Mouse (Mus musculus): Measurements from ENCODE around the gene Zfp217. TPM values are rescaled to one million over a fixed set of nuclear protein-coding genes. Genes with fewer than 3 reads are reported as not detected.

Zfp217 gene
- total and polyA plus RNA-seq, 3 experiments: 5.2 to 9.4 (median 8.9) TPM

- H3K4me3 ChIP-seq: no peak overlapping the region
- TF ChIP-seq EP300 (IDR thresholded peaks at IDR 0.05; ENCODE audit: insufficient read depth, low read depth, low read length) (no peak), POLR2A (IDR thresholded peaks at IDR 0.05; ENCODE audit: insufficient read depth, low read depth, low read length) (no peak), CTCF (IDR thresholded peaks at IDR 0.05) (no peak)
- H3K79me2 ChIP-seq (replicated peaks; ENCODE audit: control insufficient read depth, insufficient read depth, low read length): no peaks in the 10 kb centered on the region
- H3K9ac ChIP-seq (ENCODE audit: low read depth, low read length): no peak overlapping the region
- no peak overlapping the region for H3K27ac ChIP-seq
- intact Hi-C loops (cut with DNase I): loop anchor here (5.0 kb wide), 1 partner anchor 38 kb away; no protein-coding TSS in a partner anchor
- peaks cover 5% of the 10 kb centered on the region for H3K4me1 ChIP-seq (ENCODE audit: control insufficient read depth, insufficient read depth, low read length)
- no peaks in the 10 kb centered on the region; the same call in none of the 2 replicates for H3K36me3 ChIP-seq (ENCODE audit: control insufficient read depth, insufficient read depth, low read length)
- no peak for DNase-seq
- 94% methylated on average over 5 of the region's 5 CpGs for WGBS
- no peaks in the 10 kb centered on the region for H3K27me3 ChIP-seq (ENCODE audit: control insufficient read depth, insufficient read depth, low read length)
Observed at GRCm38 (mm10) chr2:170179317-170179716, 31.4 kb upstream of the Zfp217 start.

GRCm38 (mm10) chr2:170177323-170177722 is 29.4 kb upstream of the Zfp217 start:
- H3K79me2 ChIP-seq (replicated peaks; ENCODE audit: control insufficient read depth, insufficient read depth, low read length): no peaks in the 10 kb centered on the region
- DNase-seq: no peak
- H3K4me3 ChIP-seq: no peak overlapping the region
- H3K9ac ChIP-seq (ENCODE audit: low read depth, low read length): no peak overlapping the region
- intact Hi-C loops (cut with DNase I): loop anchor here (5.0 kb wide), 1 partner anchor 40 kb away; no protein-coding TSS in a partner anchor
- no peak overlapping the region; the same call in 1 of the 2 replicates for H3K27ac ChIP-seq
- peaks cover 10% of the 10 kb centered on the region for H3K4me1 ChIP-seq (ENCODE audit: control insufficient read depth, insufficient read depth, low read length)
- no peak for TF ChIP-seq EP300 (IDR thresholded peaks at IDR 0.05; ENCODE audit: insufficient read depth, low read depth, low read length)
- no peak for TF ChIP-seq POLR2A (IDR thresholded peaks at IDR 0.05; ENCODE audit: insufficient read depth, low read depth, low read length)
- TF ChIP-seq CTCF (IDR thresholded peaks at IDR 0.05): no peak
- H3K36me3 ChIP-seq (ENCODE audit: control insufficient read depth, insufficient read depth, low read length): peaks cover 2% of the 10 kb centered on the region
- no peaks in the 10 kb centered on the region for H3K27me3 ChIP-seq (ENCODE audit: control insufficient read depth, insufficient read depth, low read length)
- 23% methylated on average over 8 of the region's 8 CpGs for WGBS

GRCm38 (mm10) chr2:170176284-170176926 is 28.5 kb upstream of the Zfp217 start:
- DNase-seq: no peak
- Histone ChIP-seq H3K4me1 (ENCODE audit: control insufficient read depth, insufficient read depth, low read length) (peaks cover 10% of the 10 kb centered on the region), H3K27me3 (ENCODE audit: control insufficient read depth, insufficient read depth, low read length) (no peaks in the 10 kb centered on the region), H3K27ac (no peak overlapping the region), H3K4me3 (no peak overlapping the region), H3K9ac (ENCODE audit: low read depth, low read length) (no peak overlapping the region), H3K36me3 (ENCODE audit: control insufficient read depth, insufficient read depth, low read length) (peaks cover 2% of the 10 kb centered on the region), H3K79me2 (replicated peaks; ENCODE audit: control insufficient read depth, insufficient read depth, low read length) (no peaks in the 10 kb centered on the region)
- 49% methylated on average over 8 of the region's 8 CpGs for WGBS
- no peak for TF ChIP-seq CTCF (IDR thresholded peaks at IDR 0.05)
- TF ChIP-seq EP300 (IDR thresholded peaks at IDR 0.05; ENCODE audit: insufficient read depth, low read depth, low read length): no peak
- TF ChIP-seq POLR2A (IDR thresholded peaks at IDR 0.05; ENCODE audit: insufficient read depth, low read depth, low read length): no peak
- intact Hi-C loops (cut with DNase I): loop anchor here (5.0 kb wide), 1 partner anchor 41 kb away; no protein-coding TSS in a partner anchor

GRCm38 (mm10) chr2:170175661-170176150 is 27.8 kb upstream of the Zfp217 start:
- 66% methylated on average over 7 of the region's 7 CpGs for WGBS
- H3K27me3 ChIP-seq (ENCODE audit: control insufficient read depth, insufficient read depth, low read length): no peaks in the 10 kb centered on the region
- H3K79me2 ChIP-seq (replicated peaks; ENCODE audit: control insufficient read depth, insufficient read depth, low read length): no peaks in the 10 kb centered on the region
- peaks cover 2% of the 10 kb centered on the region for H3K36me3 ChIP-seq (ENCODE audit: control insufficient read depth, insufficient read depth, low read length)
- intact Hi-C loops (cut with DNase I): loop anchor here (5.0 kb wide), 1 partner anchor 42 kb away; no protein-coding TSS in a partner anchor
- H3K4me3 ChIP-seq: no peak overlapping the region
- no peak for DNase-seq
- no peak for TF ChIP-seq CTCF (IDR thresholded peaks at IDR 0.05)
- no peak for TF ChIP-seq POLR2A (IDR thresholded peaks at IDR 0.05; ENCODE audit: insufficient read depth, low read depth, low read length)
- no peak for TF ChIP-seq EP300 (IDR thresholded peaks at IDR 0.05; ENCODE audit: insufficient read depth, low read depth, low read length)
- peaks cover 10% of the 10 kb centered on the region for H3K4me1 ChIP-seq (ENCODE audit: control insufficient read depth, insufficient read depth, low read length)
- no peak overlapping the region; the same call in 1 of the 2 replicates for H3K27ac ChIP-seq
- no peak overlapping the region for H3K9ac ChIP-seq (ENCODE audit: low read depth, low read length)

- intact Hi-C loops (cut with DNase I): loop anchor here (5.0 kb wide), 1 partner anchor 42 kb away; no protein-coding TSS in a partner anchor
Observed at GRCm38 (mm10) chr2:170175190-170175589, 27.3 kb upstream of the Zfp217 start.

GRCm38 (mm10) chr2:170169062-170169461 is 21.2 kb upstream of the Zfp217 start:
- no peak for TF ChIP-seq CTCF (IDR thresholded peaks at IDR 0.05)
- no peak for TF ChIP-seq EP300 (IDR thresholded peaks at IDR 0.05; ENCODE audit: insufficient read depth, low read depth, low read length)
- TF ChIP-seq POLR2A (IDR thresholded peaks at IDR 0.05; ENCODE audit: insufficient read depth, low read depth, low read length): no peak
- Histone ChIP-seq H3K79me2 (replicated peaks; ENCODE audit: control insufficient read depth, insufficient read depth, low read length) (no peaks in the 10 kb centered on the region), H3K36me3 (ENCODE audit: control insufficient read depth, insufficient read depth, low read length) (peaks cover 2% of the 10 kb centered on the region; the same call in 1 of the 2 replicates), H3K27me3 (ENCODE audit: control insufficient read depth, insufficient read depth, low read length) (no peaks in the 10 kb centered on the region), H3K4me1 (ENCODE audit: control insufficient read depth, insufficient read depth, low read length) (peaks cover 5% of the 10 kb centered on the region), H3K4me3 (no peak overlapping the region), H3K27ac (no peak overlapping the region), H3K9ac (ENCODE audit: low read depth, low read length) (no peak overlapping the region)
- intact Hi-C loops (cut with DNase I): no loop called here
- no peak for DNase-seq

More at GRCm38 (mm10) chr2:170175190-170175589, 27.3 kb upstream of the Zfp217 start:
- DNase-seq: no peak
- Histone ChIP-seq H3K9ac (ENCODE audit: low read depth, low read length) (no peak overlapping the region), H3K4me3 (no peak overlapping the region), H3K79me2 (replicated peaks; ENCODE audit: control insufficient read depth, insufficient read depth, low read length) (no peaks in the 10 kb centered on the region), H3K36me3 (ENCODE audit: control insufficient read depth, insufficient read depth, low read length) (peaks cover 2% of the 10 kb centered on the region), H3K27ac (no peak overlapping the region; the same call in 1 of the 2 replicates), H3K4me1 (ENCODE audit: control insufficient read depth, insufficient read depth, low read length) (peaks cover 10% of the 10 kb centered on the region), H3K27me3 (ENCODE audit: control insufficient read depth, insufficient read depth, low read length) (no peaks in the 10 kb centered on the region)
- TF ChIP-seq CTCF (IDR thresholded peaks at IDR 0.05): no peak
- no peak for TF ChIP-seq POLR2A (IDR thresholded peaks at IDR 0.05; ENCODE audit: insufficient read depth, low read depth, low read length)
- TF ChIP-seq EP300 (IDR thresholded peaks at IDR 0.05; ENCODE audit: insufficient read depth, low read depth, low read length): no peak
- WGBS: 79% methylated on average over 3 of the region's 3 CpGs

Data from heart, adult 2 months (tissue).